Mouse (Mus musculus) midbrain, embryonic 11.5 days (tissue): ENCODE measurements at regions not wholly inside any gene's neighbourhood (a gene's known extent, or its start where the extent isn't known, plus 50 kb on each side); places are given as distances from the start of the nearest gene placed in this dataset.

Experiments used
- ATAC-seq: fragments of 200-750 bp; cut with Nextera tagmentation; 2 replicates; pipeline ENCODE4 v1.8.0; 2017; ENCODE audit warnings: moderate TSS enrichment, moderate library complexity; ENCODE audit not compliant: low FRiP score
- DNase-seq: peaks from one replicate; pipeline ENCODE4 v3.0.0; 2015; ENCODE audit warnings: low spot score; ENCODE audit errors: missing footprints
- H3K27ac ChIP-seq: fragments of 300-500 bp; sonication (generic); 2 replicates; pipeline ENCODE4 v1.5.1; 2014; ENCODE audit warnings: low read depth, low read length
- H3K27me3 ChIP-seq: fragments of 300-500 bp; sonication (generic); 2 replicates; pipeline ENCODE4 v1.6.1; 2014; ENCODE audit warnings: mild to moderate bottlenecking, low read length, moderate library complexity, mixed read lengths; ENCODE audit not compliant: control insufficient read depth, insufficient read depth
- H3K36me3 ChIP-seq: fragments of 300-500 bp; sonication (generic); 2 replicates; pipeline ENCODE4 v1.6.1; 2014; ENCODE audit warnings: mild to moderate bottlenecking, low read length, moderate library complexity, mixed read lengths; ENCODE audit not compliant: control insufficient read depth, insufficient read depth
- H3K4me1 ChIP-seq: fragments of 300-500 bp; sonication (generic); 2 replicates; pipeline ENCODE4 v1.6.1; 2014; ENCODE audit warnings: low read length; ENCODE audit not compliant: control insufficient read depth, insufficient read depth
- H3K4me2 ChIP-seq: fragments of 300-500 bp; sonication (generic); 2 replicates; pipeline ENCODE4 v1.6.1; 2014; ENCODE audit warnings: mild to moderate bottlenecking, moderate library complexity
- H3K4me3 ChIP-seq: fragments of 300-500 bp; sonication (generic); 2 replicates; pipeline ENCODE4 v1.5.1; 2014; ENCODE audit warnings: low read depth, low read length
- H3K9ac ChIP-seq: fragments of 300-500 bp; sonication (generic); 2 replicates; pipeline ENCODE4 v1.6.1; 2014; ENCODE audit warnings: low read length
- H3K9me3 ChIP-seq: fragments of 300-500 bp; sonication (generic); 2 replicates; pipeline ENCODE4 v1.6.1; 2016; ENCODE audit warnings: low read length; ENCODE audit not compliant: control insufficient read depth
- WGBS: fragments of 180-500 bp; shearing (Covaris S2); extraction: QIAGEN DNeasy Blood & Tissue Kit; methylation state at CpG from one replicate; pipeline ENCODE4 v1.1.7; 2014; 5-methylcytosine and 5-hydroxymethylcytosine counted together

- H3K9ac ChIP-seq = no peak overlapping the region
- H3K27me3 ChIP-seq = no peaks in the 10 kb centered on the region
- no peaks in the 10 kb centered on the region for H3K36me3 ChIP-seq
- WGBS = 66% methylated on average over 4 of the region's 4 CpGs
- H3K27ac ChIP-seq = no peak overlapping the region
- DNase-seq (no peak), ATAC-seq (no peak)
- no peaks in the 10 kb centered on the region for H3K4me1 ChIP-seq
- no peaks in the 10 kb centered on the region for H3K9me3 ChIP-seq
- H3K4me2 ChIP-seq = no peak overlapping the region
- no peak overlapping the region for H3K4me3 ChIP-seq
Measured at GRCm38 (mm10) chr6:17195538-17195937, 85.4 kb upstream of the Cav2 start.

GRCm38 (mm10) chr6:17197728-17198397 is 83.1 kb upstream of the Cav2 start:
- H3K9ac ChIP-seq = no peak overlapping the region
- H3K4me3 ChIP-seq = no peak overlapping the region
- no peak overlapping the region for H3K4me2 ChIP-seq
- 73% methylated on average over 18 of the region's 18 CpGs for WGBS
- no peak overlapping the region for H3K27ac ChIP-seq
- H3K36me3 ChIP-seq = no peaks in the 10 kb centered on the region
- DNase-seq = no peak
- H3K9me3 ChIP-seq = no peaks in the 10 kb centered on the region
- H3K4me1 ChIP-seq = no peaks in the 10 kb centered on the region
- H3K27me3 ChIP-seq = no peaks in the 10 kb centered on the region
- ATAC-seq = no peak

GRCm38 (mm10) chr6:17198876-17199275 is 82.1 kb upstream of the Cav2 start:
- DNase-seq (no peak), ATAC-seq (no peak)
- Histone ChIP-seq H3K4me2 (no peak overlapping the region), H3K9ac (no peak overlapping the region), H3K4me1 (no peaks in the 10 kb centered on the region), H3K9me3 (no peaks in the 10 kb centered on the region), H3K4me3 (no peak overlapping the region), H3K27ac (no peak overlapping the region), H3K36me3 (no peaks in the 10 kb centered on the region), H3K27me3 (no peaks in the 10 kb centered on the region)
- WGBS = 83% methylated on average over 9 of the region's 9 CpGs

GRCm38 (mm10) chr6:17201916-17202636 is 78.9 kb upstream of the Cav2 start:
- H3K27ac ChIP-seq = no peak overlapping the region
- ATAC-seq (no peak), DNase-seq (no peak)
- no peak overlapping the region for H3K4me2 ChIP-seq
- no peaks in the 10 kb centered on the region for H3K9me3 ChIP-seq
- H3K4me1 ChIP-seq = peaks cover 2% of the 10 kb centered on the region; the same call in 1 of the 2 replicates
- no peak overlapping the region for H3K4me3 ChIP-seq
- H3K27me3 ChIP-seq = no peaks in the 10 kb centered on the region
- 87% methylated on average over 6 of the region's 6 CpGs for WGBS
- H3K36me3 ChIP-seq = no peaks in the 10 kb centered on the region
- no peak overlapping the region for H3K9ac ChIP-seq

GRCm38 (mm10) chr6:17203302-17203701 is 77.7 kb upstream of the Cav2 start:
- 95% methylated on average over 5 of the region's 5 CpGs for WGBS
- DNase-seq = no peak
- ATAC-seq = no peak
- Histone ChIP-seq H3K4me2 (no peak overlapping the region), H3K4me3 (no peak overlapping the region), H3K4me1 (peaks cover 2% of the 10 kb centered on the region; the same call in 1 of the 2 replicates), H3K9me3 (no peaks in the 10 kb centered on the region), H3K9ac (no peak overlapping the region), H3K36me3 (no peaks in the 10 kb centered on the region), H3K27ac (no peak overlapping the region), H3K27me3 (no peaks in the 10 kb centered on the region)

- DNase-seq (no peak), ATAC-seq (peak; percentile 22; the same call in 1 of the 2 replicates)
- no peak overlapping the region for H3K4me2 ChIP-seq
- H3K27me3 ChIP-seq = no peaks in the 10 kb centered on the region
- 49% methylated on average over 9 of the region's 9 CpGs for WGBS
- no peaks in the 10 kb centered on the region for H3K9me3 ChIP-seq
- no peaks in the 10 kb centered on the region for H3K36me3 ChIP-seq
- no peak overlapping the region for H3K4me3 ChIP-seq
- H3K9ac ChIP-seq = no peak overlapping the region
- peaks cover 2% of the 10 kb centered on the region; the same call in 1 of the 2 replicates for H3K4me1 ChIP-seq
- no peak overlapping the region for H3K27ac ChIP-seq
Measured at GRCm38 (mm10) chr6:17203900-17204686, 76.9 kb upstream of the Cav2 start.

- 96% methylated on average over 3 of the region's 3 CpGs for WGBS
- no peaks in the 10 kb centered on the region for H3K9me3 ChIP-seq
- H3K4me1 ChIP-seq = peaks cover 2% of the 10 kb centered on the region; the same call in 1 of the 2 replicates
- H3K4me3 ChIP-seq = no peak overlapping the region
- no peak overlapping the region for H3K27ac ChIP-seq
- DNase-seq (no peak), ATAC-seq (no peak)
- H3K36me3 ChIP-seq = no peaks in the 10 kb centered on the region
- no peak overlapping the region for H3K4me2 ChIP-seq
- H3K27me3 ChIP-seq = no peaks in the 10 kb centered on the region
- no peak overlapping the region for H3K9ac ChIP-seq
Measured at GRCm38 (mm10) chr6:17206932-17207331, 74.1 kb upstream of the Cav2 start.

- 77% methylated on average over 4 of the region's 4 CpGs for WGBS
- Histone ChIP-seq H3K27me3 (no peaks in the 10 kb centered on the region), H3K27ac (no peak overlapping the region), H3K4me2 (no peak overlapping the region), H3K36me3 (no peaks in the 10 kb centered on the region), H3K9ac (no peak overlapping the region), H3K9me3 (no peaks in the 10 kb centered on the region), H3K4me3 (no peak overlapping the region), H3K4me1 (no peaks in the 10 kb centered on the region)
- DNase-seq = no peak
- no peak for ATAC-seq
Measured at GRCm38 (mm10) chr6:17209792-17210191, 71.2 kb upstream of the Cav2 start.

GRCm38 (mm10) chr6:17211346-17211745 is 69.6 kb upstream of the Cav2 start:
- no peak overlapping the region for H3K4me3 ChIP-seq
- ATAC-seq (no peak), DNase-seq (no peak)
- no peaks in the 10 kb centered on the region for H3K27me3 ChIP-seq
- H3K9me3 ChIP-seq = no peaks in the 10 kb centered on the region
- no peak overlapping the region for H3K27ac ChIP-seq
- H3K36me3 ChIP-seq = no peaks in the 10 kb centered on the region
- WGBS = 52% methylated on average over 5 of the region's 5 CpGs
- H3K9ac ChIP-seq = no peak overlapping the region
- H3K4me2 ChIP-seq = no peak overlapping the region
- no peaks in the 10 kb centered on the region for H3K4me1 ChIP-seq
